Mouse (Mus musculus) liver, embryonic 18 days (tissue): ENCODE results near the gene Vmn1r129. TPM values are rescaled to one million over a fixed set of nuclear protein-coding genes. Genes with fewer than 3 reads are reported as not detected.

Experiments
- polyA plus RNA-seq: library from polyadenylated mRNA; depleted of rRNA; stranded (reverse); fragments of >200 nt; gene quantifications from 2 replicates; pipeline ENCODE4 v1.2.3, GENCODE M21; 2012; rRNA removed

The Vmn1r129 gene
- polyA plus RNA-seq: not detected in 2 replicates

DNA sequence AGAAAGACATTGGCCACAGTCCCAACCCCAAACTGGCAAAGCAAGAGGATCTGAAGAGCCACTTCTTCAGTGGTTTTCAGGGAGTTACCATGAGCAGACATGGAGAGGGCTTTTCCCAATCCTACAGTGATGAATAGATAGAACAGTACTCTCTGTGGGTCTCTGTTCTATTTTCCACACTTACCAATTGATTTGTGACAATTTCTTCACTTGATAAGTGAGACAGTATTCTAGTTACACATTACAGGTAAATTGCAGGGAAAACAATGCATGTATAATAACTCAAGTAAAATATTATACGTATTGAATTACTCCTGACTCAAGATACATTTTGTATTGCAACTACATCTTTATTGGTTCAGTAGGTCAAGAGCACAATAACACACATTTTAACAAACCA lies at the start of gene Vmn1r129:
Gene Vmn1r129, minus strand, starts transcription at position 101 of the 400 bp plus-strand sequence.

DNA sequence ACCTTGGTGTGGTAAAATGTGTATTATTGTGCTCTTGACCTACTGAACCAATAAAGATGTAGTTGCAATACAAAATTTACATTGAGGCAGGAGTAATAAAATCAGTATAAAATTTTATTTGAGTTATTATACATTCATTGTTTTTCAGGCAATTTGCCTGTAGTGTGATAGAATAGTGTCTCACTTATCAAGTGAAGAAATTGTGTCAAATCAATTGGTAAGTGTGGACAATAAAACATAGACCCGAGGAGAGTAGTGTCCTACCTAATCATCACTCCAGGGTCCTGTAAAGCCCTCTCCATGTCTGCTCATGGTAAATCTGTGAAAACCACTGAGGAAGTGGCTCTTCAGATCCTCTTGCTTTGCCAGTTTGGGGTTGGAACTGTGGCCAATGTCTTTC lies 12.0 kb downstream of the Vmn1r129 start, which contains the start of gene Vmn1r128:
Gene Vmn1r128, plus strand, starts transcription at position 301 of the 400 bp plus-strand sequence.

DNA sequence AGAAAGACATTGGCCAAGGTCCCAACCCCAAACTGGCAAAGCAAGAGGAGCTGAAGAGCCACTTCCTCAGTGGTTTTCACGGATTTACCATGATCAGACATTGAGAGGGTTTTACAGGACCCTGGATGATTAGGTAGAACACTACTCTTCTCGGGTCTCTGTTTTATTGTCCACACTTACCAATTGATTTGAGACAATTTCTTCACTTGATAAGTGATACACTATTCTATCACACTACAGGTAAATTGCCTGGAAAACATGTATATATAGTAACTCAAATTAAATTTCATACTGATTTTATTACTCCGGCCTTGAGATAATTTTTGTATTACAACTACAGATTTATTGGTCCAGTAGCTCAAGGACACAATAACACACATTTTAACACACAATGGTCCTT lies 41.3 kb downstream of the Vmn1r129 start, which contains the start of gene Vmn1r127:
Gene Vmn1r127, minus strand, starts transcription at position 101 of the 400 bp plus-strand sequence.

Other genes with a start within 250 kb of the Vmn1r129 start
- gene Vmn1r122, start 227.2 kb downstream of the Vmn1r129 start, polyA plus RNA-seq: not detected in 2 replicates
- gene Vmn1r123, start 199.1 kb downstream of the Vmn1r129 start, polyA plus RNA-seq: not detected in 2 replicates
- gene Gm5157, start 170.9 kb downstream of the Vmn1r129 start, polyA plus RNA-seq: not detected in 2 replicates
- gene Vmn1r124, start 100.7 kb downstream of the Vmn1r129 start, polyA plus RNA-seq: not detected in 2 replicates
- gene Vmn1r125, start 89.1 kb downstream of the Vmn1r129 start, polyA plus RNA-seq: not detected in 2 replicates
- not detected in 2 replicates for gene Vmn1r126, start 59.8 kb downstream of the Vmn1r129 start, polyA plus RNA-seq
- gene Vmn1r127, start 41.4 kb downstream of the Vmn1r129 start, polyA plus RNA-seq: not detected in 2 replicates
- gene Vmn1r128, start 11.9 kb downstream of the Vmn1r129 start, polyA plus RNA-seq: not detected in 2 replicates
- not detected in 2 replicates for gene Gm6882, start 71.5 kb upstream of the Vmn1r129 start, polyA plus RNA-seq
- gene Vmn1r130, start 150.5 kb upstream of the Vmn1r129 start, polyA plus RNA-seq: not detected in 2 replicates
- not detected in 2 replicates for gene Vmn1r131, start 184.8 kb upstream of the Vmn1r129 start, polyA plus RNA-seq